Mouse (Mus musculus) thymus, adult 2 months (tissue): ENCODE measurements around the gene Zfp938.

Experiments
- CTCF ChIP-seq: fragments of 200-500 bp; IDR thresholded peaks from 2 replicates; pipeline ENCODE4 v1.5.1; 2012; ENCODE audit warnings: mild to moderate bottlenecking, control low read depth, low read length, moderate library complexity, borderline replicate concordance; ENCODE audit not compliant: control insufficient read depth, poor library complexity, insufficient read depth; ENCODE audit errors: extremely low read depth
- POLR2A ChIP-seq: fragments of 200-500 bp; IDR thresholded peaks from 2 replicates; pipeline ENCODE4 v1.6.1; 2012; ENCODE audit warnings: mild to moderate bottlenecking, low read length, control low read depth, moderate library complexity; ENCODE audit not compliant: control insufficient read depth, poor library complexity, insufficient read depth; ENCODE audit errors: extremely low read depth

GRCm38 (mm10) chr10:82245021-82245420, 3.9 kb upstream of the Zfp938 start:
- TF ChIP-seq CTCF, result no peak
- no peak for TF ChIP-seq POLR2A
